Mouse (Mus musculus) right cerebral cortex, postnatal 25 days (tissue): ENCODE measurements around the gene Gm11077.

Experiments
- DNase-seq: peaks from one replicate; pipeline ENCODE4 v3.0.0; 2022

Gm11077 gene

GRCm38 (mm10) chr6:140729272-140729671 lies at the start of gene Gm11077:
Gm11077 (plus strand) TSS chr6:140729284.
- no peak for DNase-seq

- no peak for DNase-seq
These were observed 48.4 kb upstream of the Gm11077 start for GRCm38 (mm10) chr6:140680713-140681112.

- DNase-seq = no peak
These were observed 46.3 kb upstream of the Gm11077 start for GRCm38 (mm10) chr6:140682829-140683228.

GRCm38 (mm10) chr6:140684403-140684802 lies 44.7 kb upstream of the Gm11077 start:
- DNase-seq = no peak

- no peak for DNase-seq
These were observed 39.3 kb upstream of the Gm11077 start for GRCm38 (mm10) chr6:140689617-140690404.

- no peak for DNase-seq
These were observed 36.9 kb upstream of the Gm11077 start for GRCm38 (mm10) chr6:140692160-140692559.

GRCm38 (mm10) chr6:140696192-140696879 lies 32.7 kb upstream of the Gm11077 start:
- DNase-seq = no peak

- DNase-seq = peak; percentile 24
These were observed 31.1 kb upstream of the Gm11077 start for GRCm38 (mm10) chr6:140697994-140698393.

- no peak for DNase-seq
These were observed 30.5 kb upstream of the Gm11077 start for GRCm38 (mm10) chr6:140698596-140698995.

- no peak for DNase-seq
These were observed 27.8 kb upstream of the Gm11077 start for GRCm38 (mm10) chr6:140701259-140701658.

- no peak for DNase-seq
These were observed 24.0 kb upstream of the Gm11077 start for GRCm38 (mm10) chr6:140705132-140705531.

GRCm38 (mm10) chr6:140706056-140706455 lies 23.0 kb upstream of the Gm11077 start:
- no peak for DNase-seq

GRCm38 (mm10) chr6:140708059-140708458 lies 21.0 kb upstream of the Gm11077 start:
- DNase-seq = no peak

GRCm38 (mm10) chr6:140709415-140710107 lies 19.5 kb upstream of the Gm11077 start:
- no peak for DNase-seq

GRCm38 (mm10) chr6:140712754-140713153 lies 16.3 kb upstream of the Gm11077 start:
- DNase-seq = peak; percentile 57

GRCm38 (mm10) chr6:140714905-140715365 lies 14.1 kb upstream of the Gm11077 start:
- DNase-seq = peak; percentile 48

GRCm38 (mm10) chr6:140722058-140722457 lies 7.0 kb upstream of the Gm11077 start:
- no peak for DNase-seq

- DNase-seq = no peak
These were observed 1.8 kb downstream of the Gm11077 start for GRCm38 (mm10) chr6:140730669-140731401.

- DNase-seq = no peak
These were observed 2.3 kb downstream of the Gm11077 start for GRCm38 (mm10) chr6:140731402-140731730.

- no peak for DNase-seq
These were observed 4.0 kb downstream of the Gm11077 start for GRCm38 (mm10) chr6:140732971-140733640.

GRCm38 (mm10) chr6:140733641-140733986 lies 4.5 kb downstream of the Gm11077 start:
- DNase-seq = peak; percentile 17

- DNase-seq = no peak
These were observed 16.5 kb downstream of the Gm11077 start for GRCm38 (mm10) chr6:140745586-140745985.
